Mouse (Mus musculus) heart, postnatal 14 days (tissue): Measurements from ENCODE around the gene Apba2. TPM values are rescaled to one million over a fixed set of nuclear protein-coding genes. Genes with fewer than 3 reads are reported as not detected.

Source experiments
- DNase-seq, 2 experiments: peaks; one replicate each; pipeline ENCODE4 v3.0.0; 2021 to 2022
- intact Hi-C: fragments of 180-260 bp; cut with DNase I; formaldehyde crosslinking; loops from one replicate; pipeline ENCODE4 v1.15.1; 2025
- long read RNA-seq, 2 experiments: library from polyadenylated mRNA; stranded (forward); transcript quantifications; one replicate each; pipeline ENCODE4 v2.0.0; 2021
- total RNA-seq, 2 experiments: library from RNA; stranded (reverse); gene quantifications; 2 replicates each; pipeline ENCODE4 v1.2.3; 2021

Apba2 gene
- 1 to 10 TPM in 1 of 2 experiments, under 1 TPM in 1; 0.83 to 1.0 TPM for total RNA-seq
- long read RNA-seq, experiment 1, result 0 reads
- long read RNA-seq, experiment 2, result 0 reads

GRCm38 (mm10) chr7:64501536-64502270 is at the start of gene Apba2:
Gene Apba2, plus strand, starts transcription at chr7:64501706.
- DNase-seq, result peak in 1 of 2 experiments; percentile 10
- intact Hi-C loops, result no loop called here

GRCm38 (mm10) chr7:64451861-64452382 is 49.6 kb upstream of the Apba2 start:
- DNase-seq, result no peak
- intact Hi-C loops, result no loop called here

GRCm38 (mm10) chr7:64452471-64453222 is 48.9 kb upstream of the Apba2 start:
- intact Hi-C loops, result no loop called here

GRCm38 (mm10) chr7:64456176-64456575 is 45.3 kb upstream of the Apba2 start:
- no peak for DNase-seq
- intact Hi-C loops, result no loop called here

More at GRCm38 (mm10) chr7:64452471-64453222, 48.9 kb upstream of the Apba2 start:
- no peak for DNase-seq

- intact Hi-C loops, result no loop called here
- DNase-seq, result no peak
These were observed 44.8 kb upstream of the Apba2 start for GRCm38 (mm10) chr7:64456676-64457075.

- intact Hi-C loops, result no loop called here
- DNase-seq, result no peak
These were observed 43.7 kb upstream of the Apba2 start for GRCm38 (mm10) chr7:64457811-64458210.

GRCm38 (mm10) chr7:64497438-64497837 is 4.1 kb upstream of the Apba2 start:
- no peak for DNase-seq
- intact Hi-C loops, result no loop called here

- DNase-seq, result no peak
These were observed 1.0 kb downstream of the Apba2 start for GRCm38 (mm10) chr7:64502271-64503180.

GRCm38 (mm10) chr7:64503641-64504040 is 2.1 kb downstream of the Apba2 start:
- intact Hi-C loops, result no loop called here

More at GRCm38 (mm10) chr7:64502271-64503180, 1.0 kb downstream of the Apba2 start:
- intact Hi-C loops, result no loop called here

GRCm38 (mm10) chr7:64504691-64505231 is 3.3 kb downstream of the Apba2 start:
- DNase-seq, result no peak
- intact Hi-C loops, result no loop called here

More at GRCm38 (mm10) chr7:64503641-64504040, 2.1 kb downstream of the Apba2 start:
- DNase-seq, result no peak

- intact Hi-C loops, result no loop called here
These were observed 4.1 kb downstream of the Apba2 start for GRCm38 (mm10) chr7:64505571-64505970.

GRCm38 (mm10) chr7:64508826-64509225 is 7.3 kb downstream of the Apba2 start:
- no peak for DNase-seq
- intact Hi-C loops, result no loop called here

More at GRCm38 (mm10) chr7:64505571-64505970, 4.1 kb downstream of the Apba2 start:
- DNase-seq, result no peak

GRCm38 (mm10) chr7:64509911-64510310 is 8.4 kb downstream of the Apba2 start:
- no peak for DNase-seq
- intact Hi-C loops, result no loop called here

- no peak for DNase-seq
- intact Hi-C loops, result no loop called here
These were observed 9.2 kb downstream of the Apba2 start for GRCm38 (mm10) chr7:64510526-64511210.

GRCm38 (mm10) chr7:64513621-64514020 is 12.1 kb downstream of the Apba2 start:
- intact Hi-C loops, result no loop called here
- no peak for DNase-seq

GRCm38 (mm10) chr7:64515280-64515679 is 13.8 kb downstream of the Apba2 start:
- intact Hi-C loops, result no loop called here
- no peak for DNase-seq

GRCm38 (mm10) chr7:64515891-64516290 is 14.4 kb downstream of the Apba2 start:
- no peak for DNase-seq
- intact Hi-C loops, result no loop called here

- DNase-seq, result no peak
- intact Hi-C loops, result no loop called here
These were observed 17.6 kb downstream of the Apba2 start for GRCm38 (mm10) chr7:64519091-64519490.

- intact Hi-C loops, result no loop called here
These were observed 18.0 kb downstream of the Apba2 start for GRCm38 (mm10) chr7:64519521-64519920.

More at GRCm38 (mm10) chr7:64519521-64519920, 18.0 kb downstream of the Apba2 start:
- no peak for DNase-seq
